Mouse (Mus musculus): ENCODE measurements around the gene Casz1. TPM values are rescaled to one million over a fixed set of nuclear protein-coding genes. Genes with fewer than 3 reads are reported as not detected.

The Casz1 gene
- polyA plus RNA-seq, 1 experiment from 2014 or later, result 12.3 TPM

GRCm38 (mm10) chr4:148775476-148776269, 28.6 kb upstream of the Casz1 start:
- peaks cover 39% of the 10 kb centered on the region for H3K27me3 ChIP-seq (replicated peaks)
- no peaks in the 10 kb centered on the region for H3K9me3 ChIP-seq (replicated peaks)
- no peak overlapping the region for H3K4me3 ChIP-seq (replicated peaks)
- no peak overlapping the region for H3K27ac ChIP-seq (replicated peaks)
- no peaks in the 10 kb centered on the region for H3K36me3 ChIP-seq
- H3K9ac ChIP-seq (replicated peaks), result no peak overlapping the region
- no peak overlapping the region for H3K4me2 ChIP-seq
- 56% methylated on average over 10 of the region's 10 CpGs for WGBS
- peaks cover 27% of the 10 kb centered on the region for H3K4me1 ChIP-seq
- no peak for ATAC-seq (ENCODE audit: low FRiP score)

GRCm38 (mm10) chr4:148780097-148780621, 24.1 kb upstream of the Casz1 start:
- H3K4me2 ChIP-seq, result no peak overlapping the region
- WGBS, result 21% methylated on average over 8 of the region's 8 CpGs
- H3K27ac ChIP-seq (replicated peaks), result no peak overlapping the region
- H3K9me3 ChIP-seq (replicated peaks), result no peaks in the 10 kb centered on the region
- no peak overlapping the region for H3K9ac ChIP-seq (replicated peaks)
- peaks cover 18% of the 10 kb centered on the region; the same call in 1 of the 2 replicates for H3K27me3 ChIP-seq (replicated peaks)
- no peak for ATAC-seq (ENCODE audit: low FRiP score)
- peaks cover 12% of the 10 kb centered on the region for H3K4me1 ChIP-seq
- no peaks in the 10 kb centered on the region for H3K36me3 ChIP-seq
- no peak overlapping the region for H3K4me3 ChIP-seq (replicated peaks)

- H3K27ac ChIP-seq (replicated peaks), result no peak overlapping the region
- no peak overlapping the region for H3K4me3 ChIP-seq (replicated peaks)
- peaks cover 19% of the 10 kb centered on the region for H3K27me3 ChIP-seq (replicated peaks)
- H3K9ac ChIP-seq (replicated peaks), result no peak overlapping the region
- H3K4me1 ChIP-seq, result peaks cover 12% of the 10 kb centered on the region
- ATAC-seq (ENCODE audit: low FRiP score), result no peak
- 66% methylated on average over 7 of the region's 7 CpGs for WGBS
- no peaks in the 10 kb centered on the region for H3K36me3 ChIP-seq
- no peaks in the 10 kb centered on the region for H3K9me3 ChIP-seq (replicated peaks)
- H3K4me2 ChIP-seq, result no peak overlapping the region
Observed at GRCm38 (mm10) chr4:148781516-148781915, 22.7 kb upstream of the Casz1 start.

GRCm38 (mm10) chr4:148782880-148783279, 21.3 kb upstream of the Casz1 start:
- Histone ChIP-seq H3K4me3 (replicated peaks) (no peak overlapping the region), H3K36me3 (no peaks in the 10 kb centered on the region), H3K4me1 (peaks cover 12% of the 10 kb centered on the region), H3K9me3 (replicated peaks) (no peaks in the 10 kb centered on the region), H3K9ac (replicated peaks) (no peak overlapping the region), H3K27me3 (replicated peaks) (peaks cover 27% of the 10 kb centered on the region), H3K27ac (replicated peaks) (no peak overlapping the region), H3K4me2 (no peak overlapping the region)
- no peak for ATAC-seq (ENCODE audit: low FRiP score)
- WGBS, result 90% methylated on average over 6 of the region's 6 CpGs

- 73% methylated on average over 6 of the region's 6 CpGs for WGBS
- peaks cover 26% of the 10 kb centered on the region for H3K27me3 ChIP-seq (replicated peaks)
- H3K9me3 ChIP-seq (replicated peaks), result no peaks in the 10 kb centered on the region
- H3K4me3 ChIP-seq (replicated peaks), result no peak overlapping the region
- H3K36me3 ChIP-seq, result no peaks in the 10 kb centered on the region
- no peak overlapping the region for H3K4me2 ChIP-seq
- H3K27ac ChIP-seq (replicated peaks), result no peak overlapping the region
- H3K4me1 ChIP-seq, result peaks cover 5% of the 10 kb centered on the region; the same call in 1 of the 2 replicates
- ATAC-seq (ENCODE audit: low FRiP score), result no peak
- H3K9ac ChIP-seq (replicated peaks), result no peak overlapping the region
Observed at GRCm38 (mm10) chr4:148783760-148784159, 20.5 kb upstream of the Casz1 start.

GRCm38 (mm10) chr4:148785053-148785567, 19.1 kb upstream of the Casz1 start:
- ATAC-seq (ENCODE audit: low FRiP score), result no peak
- H3K9me3 ChIP-seq (replicated peaks), result no peaks in the 10 kb centered on the region
- no peak overlapping the region for H3K4me3 ChIP-seq (replicated peaks)
- H3K4me1 ChIP-seq, result peaks cover 3% of the 10 kb centered on the region; the same call in 1 of the 2 replicates
- no peak overlapping the region for H3K4me2 ChIP-seq
- no peak overlapping the region for H3K27ac ChIP-seq (replicated peaks)
- WGBS, result 87% methylated on average over 6 of the region's 6 CpGs
- H3K36me3 ChIP-seq, result no peaks in the 10 kb centered on the region
- H3K9ac ChIP-seq (replicated peaks), result no peak overlapping the region
- peaks cover 29% of the 10 kb centered on the region for H3K27me3 ChIP-seq (replicated peaks)

- Histone ChIP-seq H3K27me3 (replicated peaks) (peaks cover 29% of the 10 kb centered on the region), H3K4me1 (no peaks in the 10 kb centered on the region), H3K9me3 (replicated peaks) (no peaks in the 10 kb centered on the region), H3K27ac (replicated peaks) (no peak overlapping the region), H3K36me3 (no peaks in the 10 kb centered on the region), H3K4me2 (no peak overlapping the region), H3K9ac (replicated peaks) (no peak overlapping the region), H3K4me3 (replicated peaks) (no peak overlapping the region)
- ATAC-seq (ENCODE audit: low FRiP score), result no peak
- WGBS, result 58% methylated on average over 8 of the region's 8 CpGs
Observed at GRCm38 (mm10) chr4:148785995-148786394, 18.2 kb upstream of the Casz1 start.

- WGBS, result 79% methylated on average over 8 of the region's 8 CpGs
- Histone ChIP-seq H3K4me3 (replicated peaks) (no peak overlapping the region), H3K4me2 (no peak overlapping the region), H3K27me3 (replicated peaks) (peaks cover 29% of the 10 kb centered on the region), H3K27ac (replicated peaks) (no peak overlapping the region), H3K36me3 (no peaks in the 10 kb centered on the region), H3K9ac (replicated peaks) (no peak overlapping the region), H3K9me3 (replicated peaks) (no peaks in the 10 kb centered on the region), H3K4me1 (peaks cover 15% of the 10 kb centered on the region)
- ATAC-seq (ENCODE audit: low FRiP score), result no peak
Observed at GRCm38 (mm10) chr4:148790940-148791339, 13.3 kb upstream of the Casz1 start.

- WGBS, result 42% methylated on average over 4 of the region's 4 CpGs
- Histone ChIP-seq H3K9ac (replicated peaks) (no peak overlapping the region), H3K9me3 (replicated peaks) (no peaks in the 10 kb centered on the region), H3K4me1 (peaks cover 15% of the 10 kb centered on the region), H3K36me3 (no peaks in the 10 kb centered on the region), H3K4me2 (no peak overlapping the region), H3K27ac (replicated peaks) (no peak overlapping the region), H3K4me3 (replicated peaks) (no peak overlapping the region), H3K27me3 (replicated peaks) (peaks cover 23% of the 10 kb centered on the region)
- no peak for ATAC-seq (ENCODE audit: low FRiP score)
Observed at GRCm38 (mm10) chr4:148795038-148795437, 9.2 kb upstream of the Casz1 start.

GRCm38 (mm10) chr4:148797475-148798324, 6.5 kb upstream of the Casz1 start:
- Histone ChIP-seq H3K27me3 (replicated peaks) (peaks cover 44% of the 10 kb centered on the region), H3K9ac (replicated peaks) (no peak overlapping the region), H3K4me1 (peaks cover 15% of the 10 kb centered on the region), H3K4me2 (no peak overlapping the region), H3K27ac (replicated peaks) (no peak overlapping the region), H3K9me3 (replicated peaks) (no peaks in the 10 kb centered on the region), H3K4me3 (replicated peaks) (no peak overlapping the region), H3K36me3 (no peaks in the 10 kb centered on the region)
- no peak for ATAC-seq (ENCODE audit: low FRiP score)
- WGBS, result 84% methylated on average over 12 of the region's 12 CpGs

GRCm38 (mm10) chr4:148803031-148803430, 1.2 kb upstream of the Casz1 start:
- Histone ChIP-seq H3K27me3 (replicated peaks) (peaks cover 56% of the 10 kb centered on the region), H3K9ac (replicated peaks) (no peak overlapping the region), H3K4me3 (replicated peaks) (no peak overlapping the region), H3K4me2 (no peak overlapping the region), H3K4me1 (peaks cover 40% of the 10 kb centered on the region), H3K36me3 (no peaks in the 10 kb centered on the region), H3K27ac (replicated peaks) (no peak overlapping the region), H3K9me3 (replicated peaks) (no peaks in the 10 kb centered on the region)
- no peak for ATAC-seq (ENCODE audit: low FRiP score)
- WGBS, result 17% methylated on average over 4 of the region's 4 CpGs

Measured in neural tube, embryonic 15.5 days (tissue).